Mouse (Mus musculus) c-Kit-positive CD71-positive TER-119-positive erythroid progenitor cells, embryonic 14.5 days (primary cell): ENCODE results near the gene Rgma.

Experiments used
- DNase-seq: peaks from one replicate; pipeline ENCODE4 v3.0.0-alpha.2; 2013; ENCODE audit warnings: low spot score

Rgma gene

DNA sequence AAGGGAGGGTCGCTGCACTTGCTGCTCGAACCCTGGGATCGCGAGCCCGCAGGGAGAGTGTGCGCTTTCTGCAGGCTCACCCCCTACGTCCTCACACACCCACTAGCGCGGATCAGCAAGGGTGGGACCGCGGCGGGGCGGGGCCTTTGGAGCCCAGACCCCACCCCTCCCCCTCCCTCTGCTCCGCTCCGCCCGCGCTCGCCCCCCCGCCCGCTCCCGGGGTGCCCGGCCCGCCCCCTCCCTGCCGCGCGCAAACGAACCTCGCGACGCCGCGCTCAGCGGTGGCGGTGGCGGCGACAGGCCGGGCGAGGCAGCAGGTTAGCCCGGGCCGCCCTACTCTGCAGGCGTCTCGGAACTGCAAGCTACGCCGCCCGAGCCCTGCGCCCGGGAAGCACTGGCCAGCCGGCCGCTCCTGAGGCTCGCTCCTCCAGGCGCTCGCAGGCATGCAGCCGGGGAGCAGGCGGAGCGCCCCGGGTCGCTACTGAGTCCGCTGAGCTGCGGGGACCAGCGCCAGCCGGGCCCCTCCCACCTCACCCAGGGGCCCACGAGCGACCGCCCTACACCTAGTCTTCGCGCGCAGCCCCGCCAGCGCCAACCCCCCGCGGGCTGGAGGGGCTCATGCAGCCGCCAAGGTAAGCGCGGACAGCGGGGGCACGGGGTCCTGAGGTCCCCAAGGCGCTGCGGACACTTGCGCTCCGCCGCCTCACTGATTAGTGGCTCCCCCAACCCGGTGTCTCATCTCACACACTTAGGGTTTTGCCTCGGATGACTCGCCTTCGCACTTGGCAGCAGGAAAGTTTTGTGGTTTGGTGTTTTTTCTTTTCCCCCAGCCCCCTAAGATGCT, at the start of gene Rgma:
Rgma (plus strand) TSS at position 253 of the 844 bp plus-strand sequence.
- DNase-seq: no peak

DNA sequence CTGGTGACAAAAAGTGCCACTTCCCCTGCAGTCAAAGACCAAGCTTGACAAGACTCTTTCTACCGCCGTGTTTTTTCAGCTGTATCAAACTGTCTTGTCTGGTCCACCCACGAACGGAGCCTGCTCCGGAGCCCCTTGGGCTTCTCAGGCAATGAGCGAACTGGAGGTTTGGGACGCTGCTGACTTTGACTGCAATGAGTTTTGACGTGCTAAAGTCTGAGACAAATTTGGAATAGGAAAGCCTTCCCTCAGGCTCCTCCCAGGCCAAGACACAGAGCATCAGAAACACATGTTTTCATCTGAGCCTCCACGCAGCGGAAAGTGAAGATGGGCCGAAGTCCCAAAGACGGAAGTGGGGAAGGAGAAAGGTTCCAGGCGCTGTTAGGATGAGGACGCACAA, 49.1 kb upstream of the Rgma start:
- DNase-seq: no peak

DNA sequence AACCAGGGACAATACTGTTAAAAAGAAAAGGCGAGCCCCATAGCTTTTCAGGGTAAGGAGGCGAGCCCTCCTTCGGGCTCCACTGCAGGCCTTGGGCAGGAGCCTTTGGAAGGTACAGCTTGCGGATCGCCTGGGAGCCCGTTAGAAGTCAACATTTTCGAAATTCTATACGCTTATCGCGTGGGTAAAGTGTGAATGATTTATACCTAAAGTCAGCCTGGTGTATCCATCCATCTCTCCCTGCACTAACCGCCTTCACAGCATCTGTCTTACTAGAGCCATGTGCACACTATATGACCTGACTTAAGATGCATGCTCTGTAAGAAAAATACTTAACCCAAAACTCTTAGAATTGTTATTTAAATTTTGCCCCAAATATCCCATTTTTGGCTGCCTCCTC, 48.6 kb upstream of the Rgma start:
- DNase-seq: no peak

DNA sequence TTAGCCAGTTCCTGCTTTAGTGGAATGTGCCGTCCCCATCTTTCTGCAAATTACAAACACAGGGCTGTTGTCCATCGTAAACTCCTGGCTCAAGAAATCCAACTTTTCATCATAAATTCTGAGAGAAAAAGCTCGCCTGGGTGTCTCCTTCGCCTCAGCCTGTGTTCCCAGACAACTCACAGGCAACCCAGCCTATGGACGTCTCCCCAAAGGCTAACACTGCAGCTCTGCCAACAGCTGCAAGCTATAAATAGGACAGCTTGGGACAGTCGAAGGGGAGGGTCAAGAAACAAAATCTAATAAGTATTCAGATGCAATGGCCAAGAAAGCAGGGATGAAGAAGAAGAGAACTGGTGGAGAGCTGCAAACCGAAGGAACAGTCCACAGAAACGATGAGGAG, 48.1 kb upstream of the Rgma start:
- DNase-seq: no peak

DNA sequence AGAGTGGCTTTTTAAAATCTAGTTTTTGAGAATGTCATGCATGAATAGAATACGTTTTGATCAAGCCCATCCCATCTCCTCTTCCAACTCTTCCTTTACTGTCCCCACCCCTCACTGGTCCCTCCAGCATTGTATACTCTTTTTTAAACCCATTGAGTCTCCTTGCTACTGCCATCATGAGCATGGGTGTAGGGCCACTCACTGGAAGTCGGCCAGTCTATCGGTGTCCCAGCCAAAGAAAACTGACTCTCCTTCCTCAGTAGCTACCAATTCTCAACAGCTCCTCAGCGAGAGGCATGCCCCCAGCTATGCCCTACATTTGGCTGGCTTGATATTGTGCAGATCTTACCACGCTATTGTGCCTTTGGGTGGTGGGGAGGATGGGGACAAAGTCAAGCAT, 47.7 kb upstream of the Rgma start:
- DNase-seq: no peak

DNA sequence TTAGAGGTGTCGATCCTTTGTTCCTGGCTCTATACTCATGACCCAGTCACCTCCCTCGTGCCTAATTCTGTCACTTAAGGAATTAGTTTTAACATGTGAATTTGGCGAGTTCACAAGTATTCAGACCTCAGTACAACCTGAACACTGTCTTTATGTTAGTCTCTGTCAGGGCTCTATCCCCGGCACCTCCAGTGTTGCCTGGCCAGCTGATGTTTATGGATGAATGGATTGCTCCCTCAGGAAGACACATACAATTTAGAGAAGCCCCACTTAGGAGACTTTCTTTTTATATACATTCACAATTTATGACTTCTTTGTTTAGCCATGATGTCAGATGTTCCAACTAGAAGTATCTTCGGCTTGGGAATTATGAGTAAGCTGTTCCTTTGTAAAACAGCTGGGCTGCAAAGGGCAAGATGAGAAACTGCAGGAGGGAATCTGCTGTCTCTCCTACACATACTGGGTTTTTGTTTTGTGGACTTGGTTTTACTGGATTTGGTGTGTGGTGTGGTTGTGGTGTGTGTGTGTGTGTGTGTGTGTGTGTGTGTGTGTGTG, 46.6 kb upstream of the Rgma start:
- DNase-seq: no peak

DNA sequence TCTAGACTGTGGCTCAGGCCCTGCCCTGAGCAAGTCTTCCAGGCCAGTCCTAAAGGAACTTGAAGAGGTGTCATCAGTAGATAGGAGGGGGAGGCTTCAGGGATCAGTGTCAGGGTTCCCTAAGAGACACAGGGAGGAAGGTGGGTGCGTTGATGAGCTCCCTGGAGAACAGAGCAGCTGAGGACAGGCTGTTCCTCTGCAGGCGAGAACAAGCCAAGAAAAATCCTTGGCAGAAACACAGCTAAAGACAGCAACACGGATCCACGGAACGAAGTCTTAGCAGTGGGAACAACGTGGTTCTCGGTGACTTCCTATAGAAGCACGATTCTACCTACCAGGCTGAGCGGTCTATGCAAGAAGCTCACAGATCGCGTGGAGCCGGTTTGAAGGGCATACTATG, 44.6 kb upstream of the Rgma start:
- no peak for DNase-seq

DNA sequence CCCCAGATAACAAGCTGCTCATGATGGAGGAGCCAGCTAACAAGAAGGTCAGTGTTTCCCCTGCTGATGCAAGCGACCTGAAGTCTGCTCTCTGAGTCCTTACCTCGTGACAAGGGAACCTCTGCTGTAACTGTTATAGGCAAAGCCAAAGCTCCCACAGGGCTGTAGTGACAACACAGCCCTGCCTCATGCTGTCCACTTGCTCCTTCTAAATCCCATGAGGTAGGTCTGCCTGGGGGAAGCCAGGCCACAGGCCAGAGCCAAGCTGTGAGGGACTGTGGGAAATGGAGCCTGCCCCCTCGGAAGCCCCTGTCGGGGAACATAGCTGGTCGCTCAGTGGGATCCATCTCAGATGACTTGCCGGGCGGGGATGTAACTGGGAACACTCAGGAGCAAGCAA, 43.7 kb upstream of the Rgma start:
- no peak for DNase-seq

DNA sequence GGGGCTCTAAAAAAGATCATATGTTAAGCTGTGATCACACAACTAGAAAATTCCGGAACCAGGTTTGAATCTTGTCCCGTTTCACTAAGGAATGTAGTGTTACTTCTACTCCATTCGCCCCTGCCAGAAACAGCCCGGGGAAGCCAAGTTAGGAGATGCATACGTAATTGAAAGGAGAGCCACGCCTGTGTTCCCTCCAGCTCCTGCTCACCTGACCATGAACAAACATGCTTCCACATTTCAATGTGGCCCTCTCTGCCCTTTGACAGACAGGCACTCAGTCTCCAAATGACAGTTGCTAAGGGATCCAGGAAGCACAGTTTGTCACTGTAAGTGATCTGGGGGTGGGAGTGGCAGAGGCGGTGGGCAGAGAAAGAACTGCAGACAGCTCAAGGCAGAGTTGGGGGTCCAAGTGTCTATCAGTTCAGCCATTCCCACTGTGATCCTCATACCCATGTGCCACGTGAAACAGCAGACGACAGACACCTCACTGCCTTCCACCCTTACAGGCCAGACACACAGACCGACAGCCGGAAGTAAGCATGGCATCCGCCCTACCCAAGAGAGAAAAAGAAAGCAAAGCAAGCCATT, 41.8 kb upstream of the Rgma start:
- DNase-seq: no peak

DNA sequence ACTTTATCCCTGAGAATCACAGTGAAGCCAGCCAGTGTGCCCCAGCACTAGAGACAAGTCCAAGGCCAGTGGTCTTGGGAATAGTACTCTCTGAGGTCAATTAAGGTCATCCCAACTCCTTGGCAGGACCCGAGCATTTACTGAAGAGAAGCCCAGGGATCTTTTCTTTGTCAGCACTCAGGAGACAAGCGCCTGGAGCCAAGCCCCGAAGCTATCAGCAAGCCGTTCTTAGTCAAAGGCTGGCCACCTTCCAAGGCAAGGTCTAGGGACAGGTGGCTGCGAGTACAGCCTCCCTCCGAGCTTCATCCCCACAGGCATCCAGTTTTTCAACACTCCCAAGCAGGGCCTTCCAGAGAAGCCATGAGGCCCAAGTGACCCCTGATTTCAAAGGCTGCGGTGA, 40.4 kb upstream of the Rgma start:
- DNase-seq: no peak

DNA sequence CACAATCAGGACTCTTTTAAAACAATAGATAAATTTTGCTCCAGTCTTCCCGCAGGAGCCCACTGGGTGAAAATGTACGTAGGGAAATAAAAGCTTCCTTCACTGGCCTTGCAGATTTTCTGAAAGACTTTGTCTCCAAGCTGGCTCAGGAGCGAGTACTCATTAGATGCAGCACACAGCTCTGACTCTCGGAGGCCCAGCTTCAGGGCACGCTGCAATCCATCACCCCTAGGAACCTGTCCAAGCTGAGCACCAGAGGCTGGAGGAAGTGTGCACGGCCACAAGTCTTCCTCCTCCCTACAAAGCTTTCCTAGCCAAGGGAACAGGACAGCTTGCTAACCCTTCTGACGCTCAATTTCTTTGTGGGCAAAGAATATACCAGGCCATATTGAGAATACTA, 38.9 kb upstream of the Rgma start:
- no peak for DNase-seq

DNA sequence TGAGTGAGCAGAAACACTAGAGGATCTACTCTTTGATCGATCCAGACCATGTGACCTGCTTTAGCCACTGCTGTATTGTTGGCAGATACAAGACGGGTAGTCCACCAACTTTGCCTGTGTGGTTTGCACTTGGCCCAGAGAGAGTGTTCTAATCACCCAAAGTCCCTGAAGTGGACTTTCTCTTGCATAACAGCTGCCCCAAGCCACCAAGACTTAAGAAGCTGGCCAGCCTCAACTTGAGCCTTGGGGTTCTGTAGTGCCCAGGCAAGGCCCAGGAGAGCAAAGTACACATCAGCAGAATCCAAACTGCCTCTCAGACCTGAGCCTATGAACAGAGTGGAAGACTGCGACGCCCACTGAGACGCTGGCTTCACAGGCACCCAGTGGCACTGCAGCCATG, 37.0 kb upstream of the Rgma start:
- no peak for DNase-seq

DNA sequence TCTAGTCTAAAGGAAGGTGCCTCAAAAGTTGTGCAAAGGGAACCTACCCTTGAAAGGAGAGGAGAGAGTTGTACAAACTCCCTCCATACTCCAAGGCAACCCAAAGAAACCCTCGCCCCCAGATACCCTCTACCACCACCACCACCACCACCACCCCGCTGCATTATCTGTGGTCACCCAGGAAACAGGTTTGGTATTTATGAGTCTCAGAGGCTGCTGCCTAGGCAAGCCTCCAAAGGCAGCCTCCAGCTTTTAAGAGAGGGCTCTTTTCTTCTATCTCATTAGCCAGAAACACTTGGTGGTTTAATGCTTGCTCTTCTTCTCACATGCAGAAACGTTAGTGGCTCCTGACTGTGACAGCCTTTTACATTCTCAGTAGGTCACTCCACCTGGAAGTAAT, 31.5 kb upstream of the Rgma start:
- no peak for DNase-seq

DNA sequence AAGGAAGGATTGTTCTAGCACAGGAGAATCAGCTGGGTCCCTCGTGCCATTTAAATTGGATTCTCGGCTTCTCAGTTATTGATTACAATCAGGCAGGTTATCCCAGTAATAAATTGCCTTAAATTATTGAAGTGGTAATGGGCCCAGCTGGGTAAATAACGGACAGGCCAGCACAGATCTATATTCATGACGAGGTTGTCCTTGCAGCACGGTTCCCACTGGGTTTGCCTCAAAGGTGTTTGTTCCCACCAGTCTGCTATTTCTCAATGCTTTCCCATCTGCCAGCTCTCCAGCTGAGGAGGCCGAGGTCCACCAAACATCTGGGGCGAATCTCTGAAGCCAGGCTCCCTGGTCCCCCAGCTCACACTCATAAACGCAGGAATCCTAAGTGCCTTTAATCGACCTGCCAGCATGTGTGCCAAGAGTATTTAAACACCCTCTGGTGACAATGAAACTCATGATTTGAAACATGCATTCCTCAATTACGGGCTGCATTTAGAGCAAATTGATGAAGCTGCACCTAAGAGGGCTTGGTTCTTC, 26.7 kb upstream of the Rgma start:
- DNase-seq: no peak

DNA sequence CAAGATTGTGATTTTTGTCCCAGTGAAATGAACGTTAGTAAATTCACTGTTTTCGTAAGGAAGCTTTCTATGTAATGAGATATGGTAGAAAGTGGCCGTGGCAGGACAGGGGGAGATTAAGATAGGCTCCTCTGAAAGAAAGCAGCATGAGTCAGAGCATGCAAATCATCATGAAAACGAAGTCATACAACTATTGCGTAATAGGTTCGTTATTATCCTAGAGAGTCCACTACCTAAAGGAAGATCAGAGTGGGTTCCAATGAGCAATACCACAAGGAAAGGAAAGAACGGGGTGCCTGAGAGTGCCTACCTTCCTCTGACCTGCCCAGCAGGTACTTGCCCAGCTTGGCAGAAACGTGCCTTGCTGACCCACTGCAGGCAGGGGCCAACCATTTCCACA, 26.2 kb upstream of the Rgma start:
- DNase-seq: no peak

DNA sequence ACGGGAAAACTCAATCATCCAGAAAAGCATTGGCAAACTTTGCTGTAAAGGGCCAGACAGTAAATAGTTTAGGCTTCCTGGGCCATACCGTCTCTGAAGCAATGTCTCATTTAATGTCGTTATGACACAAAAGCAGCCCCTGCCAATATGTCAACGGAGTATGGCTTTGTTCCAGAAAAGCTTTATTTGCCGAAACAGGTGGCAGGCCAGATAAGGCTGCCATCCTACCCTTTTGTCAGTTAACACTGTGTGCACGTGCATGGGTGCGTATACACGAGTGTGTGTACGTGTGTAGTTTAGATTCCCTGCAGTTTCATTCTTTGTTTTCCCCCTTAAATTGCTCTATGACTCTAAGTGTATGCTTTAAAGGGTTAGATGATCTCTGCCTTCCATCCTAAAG, 20.1 kb upstream of the Rgma start:
- no peak for DNase-seq

DNA sequence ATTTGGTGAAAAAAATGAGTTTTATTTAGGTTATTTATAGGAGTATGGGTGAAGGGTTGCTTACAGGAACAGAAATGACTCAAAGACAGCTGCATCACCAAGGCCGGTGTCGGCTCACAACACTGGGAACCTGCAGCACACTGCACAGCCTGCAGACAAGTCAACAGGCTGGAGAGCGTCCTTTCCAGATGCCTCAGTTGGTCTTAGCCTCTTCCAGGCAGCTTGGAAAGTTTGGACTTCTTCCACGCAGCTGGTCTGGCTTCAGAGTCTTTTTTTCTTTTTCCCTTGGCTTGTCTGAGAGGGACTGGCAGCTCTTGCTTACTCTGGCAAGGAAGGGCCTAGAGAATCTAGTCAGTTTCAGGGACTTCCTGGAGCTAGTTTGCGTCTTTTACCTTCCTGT, 18.4 kb upstream of the Rgma start:
- no peak for DNase-seq

DNA sequence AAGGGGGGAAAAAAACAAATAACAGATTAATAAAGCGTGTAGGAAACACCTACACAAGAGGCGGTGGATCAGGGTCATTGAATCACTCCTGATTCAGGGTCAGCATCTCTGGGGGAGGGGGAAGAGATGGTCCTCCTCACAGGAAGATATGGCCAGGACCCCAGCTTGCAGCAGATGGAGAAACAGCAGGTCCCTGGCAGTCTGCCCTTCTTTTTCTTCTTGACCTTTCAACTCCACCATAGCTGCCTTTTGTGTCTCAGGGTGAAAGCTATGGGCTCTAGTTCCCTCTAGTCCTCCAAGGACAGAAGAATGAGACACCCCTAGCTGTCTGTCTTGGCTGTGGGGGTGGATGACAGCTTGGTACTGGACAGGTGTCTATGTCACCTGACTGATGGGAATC, 17.7 kb upstream of the Rgma start:
- DNase-seq: no peak

DNA sequence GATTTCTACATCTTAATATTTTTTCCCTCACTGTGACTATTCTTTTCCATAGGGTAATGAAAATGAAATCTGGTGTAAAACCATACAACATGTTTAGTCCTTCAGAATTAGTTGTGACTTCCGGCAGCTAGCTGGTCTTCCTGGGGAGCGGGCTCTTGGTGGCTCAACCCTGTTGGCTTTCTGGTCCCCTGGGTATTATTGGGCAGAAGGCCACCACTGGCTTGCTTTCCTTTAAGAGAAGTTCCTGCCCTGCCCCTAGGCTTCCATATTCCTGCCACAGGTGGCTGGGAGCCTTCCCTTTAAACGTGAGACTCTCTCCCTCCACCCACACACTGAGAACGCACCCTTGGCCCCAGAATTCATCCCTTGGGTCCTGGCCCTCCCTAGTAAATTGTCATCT, 9.8 kb upstream of the Rgma start:
- no peak for DNase-seq

DNA sequence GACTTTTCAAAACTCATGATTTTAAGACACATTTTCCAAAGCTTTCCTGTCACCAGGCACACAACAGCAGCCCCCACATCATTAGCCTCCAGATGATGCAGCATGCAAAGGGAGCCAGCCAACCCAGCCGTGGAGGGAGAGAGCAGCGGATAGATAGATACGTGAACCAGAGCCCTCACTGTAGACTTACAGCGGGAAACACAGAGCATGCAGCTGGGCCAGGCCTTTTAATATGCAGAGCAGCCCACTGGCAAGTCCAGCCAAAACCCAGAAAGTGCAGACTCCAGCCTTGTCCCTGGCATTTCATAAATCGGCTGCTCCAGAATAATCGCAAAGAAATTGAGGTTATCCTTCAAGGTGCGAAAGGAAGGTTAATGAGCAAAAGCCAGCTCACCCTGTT, 9.3 kb upstream of the Rgma start:
- no peak for DNase-seq

DNA sequence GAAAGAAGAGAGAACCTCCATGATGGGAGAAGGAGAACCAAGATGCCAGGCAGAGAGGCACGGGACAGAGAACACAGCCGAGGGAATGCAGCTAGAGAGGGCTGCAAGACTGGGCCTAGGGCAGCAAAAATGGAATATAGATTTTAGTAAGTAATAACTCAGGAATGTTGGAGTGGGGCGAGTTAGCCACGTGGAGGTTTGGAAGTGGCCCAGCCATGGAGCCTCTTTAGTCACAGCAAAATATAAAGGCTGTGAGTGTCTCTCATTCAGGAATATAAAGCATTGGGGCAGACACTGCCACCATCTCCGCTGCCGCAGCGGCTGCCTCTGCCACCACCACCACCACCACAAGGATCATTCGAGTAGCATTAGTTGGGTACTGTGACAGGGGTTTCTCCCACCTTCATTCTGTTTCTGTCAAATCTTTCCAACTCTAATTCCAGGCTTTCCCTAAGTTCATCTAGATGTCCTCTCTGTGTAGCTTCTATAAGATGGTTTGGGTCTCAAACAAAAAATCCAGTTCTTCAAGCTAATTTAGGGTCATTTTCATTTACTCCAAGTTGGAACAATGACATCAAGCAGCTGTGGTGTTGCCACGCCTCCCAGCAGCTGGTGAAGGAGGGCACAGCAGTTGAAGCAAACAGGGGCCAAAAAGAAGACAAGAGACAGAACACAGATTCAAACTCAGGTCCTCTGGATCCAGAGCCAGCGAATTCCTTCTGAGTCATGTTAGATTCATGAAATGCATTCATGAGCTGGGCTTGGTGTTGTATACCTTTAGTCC, 7.4 kb upstream of the Rgma start:
- DNase-seq: no peak

DNA sequence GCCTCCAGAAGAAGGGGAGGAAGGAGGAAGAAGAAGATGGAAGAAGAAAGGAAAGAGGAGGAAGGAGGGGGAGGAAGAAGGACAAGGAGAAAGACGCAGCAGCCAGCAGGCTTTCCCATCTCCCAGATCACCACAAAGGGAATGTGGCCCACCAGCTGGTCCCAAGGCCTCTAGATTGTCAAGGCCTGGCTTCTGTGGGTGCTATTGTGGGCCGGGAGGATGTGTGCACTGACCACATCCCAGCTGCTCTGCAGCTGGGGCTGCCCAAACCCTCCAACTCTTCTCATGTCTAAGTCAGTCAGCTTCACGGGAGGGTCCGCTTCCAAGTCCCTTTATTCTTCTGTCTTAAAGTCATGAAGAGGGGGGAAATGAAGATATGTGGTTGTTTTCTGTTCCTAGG, 5.3 kb upstream of the Rgma start:
- no peak for DNase-seq
